Mouse (Mus musculus): ENCODE results near the gene Arnt. TPM values are rescaled to one million over a fixed set of nuclear protein-coding genes. Genes with fewer than 3 reads are reported as not detected.

The Arnt gene
- polyA plus RNA-seq, 1 experiment from 2014 or later = 22.8 TPM

DNA sequence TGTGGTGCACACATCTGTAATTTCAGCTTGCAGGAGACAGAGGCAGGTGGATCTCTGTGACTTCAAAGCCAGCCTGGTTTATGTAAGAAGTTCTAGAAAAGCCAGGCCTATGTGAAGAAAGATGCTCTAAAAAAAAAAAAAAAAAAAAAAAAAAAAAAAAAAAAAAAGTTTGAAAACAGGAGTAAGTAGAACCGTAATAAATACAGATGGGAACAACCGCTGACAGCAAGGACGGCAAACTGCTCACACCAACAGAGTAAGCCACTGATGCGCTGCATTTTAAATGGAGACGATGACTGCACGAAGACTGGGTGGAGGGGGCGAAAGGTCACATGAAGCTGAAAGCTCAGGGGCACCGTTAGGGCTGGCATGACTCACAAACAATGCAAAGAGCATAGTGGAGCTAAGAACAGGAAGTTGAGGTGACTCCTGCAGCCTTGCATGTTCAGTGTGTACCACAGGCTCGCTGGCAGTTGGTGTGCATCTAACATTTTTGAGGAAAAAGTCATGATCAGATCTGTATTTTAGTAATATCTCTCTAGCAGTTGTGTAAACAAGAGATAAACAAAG lies 77.5 kb downstream of the Arnt start:
- Histone ChIP-seq H3K36me3 (no peaks in the 10 kb centered on the region), H3K27me3 (replicated peaks) (no peaks in the 10 kb centered on the region), H3K4me1 (peaks cover 42% of the 10 kb centered on the region), H3K4me3 (no peak overlapping the region), H3K27ac (peak overlapping the region; percentile 54; the same call in 1 of the 2 replicates), H3K9ac (no peak overlapping the region), H3K9me3 (replicated peaks) (no peaks in the 10 kb centered on the region), H3K4me2 (no peak overlapping the region)
- 65% methylated on average over 9 of the region's 9 CpGs for WGBS (ENCODE audit: insufficient replicate concordance)
- ATAC-seq = no peak

DNA sequence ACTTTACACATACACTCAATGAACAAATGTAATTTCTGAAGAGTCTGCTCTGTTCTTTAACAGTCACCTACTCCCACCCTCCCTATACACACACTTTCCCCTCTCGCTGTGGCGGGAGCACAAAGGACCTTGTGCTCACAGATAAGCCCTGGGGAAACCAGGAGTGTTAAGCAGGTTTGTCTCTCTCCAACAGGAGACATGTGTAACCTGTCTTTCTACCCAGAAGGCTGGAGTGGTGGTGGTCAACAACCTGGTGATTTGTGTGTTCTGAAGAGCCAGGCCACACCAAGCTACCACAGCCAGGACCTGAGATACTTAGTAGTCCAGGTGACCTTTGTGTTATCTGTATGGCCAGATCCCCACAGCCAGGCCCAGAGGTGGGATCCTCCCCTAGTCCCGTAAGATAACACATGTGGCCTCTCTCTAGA lies 82.4 kb downstream of the Arnt start:
- Histone ChIP-seq H3K4me3 (peak overlapping the region; percentile 24; the same call in 1 of the 2 replicates), H3K36me3 (no peaks in the 10 kb centered on the region), H3K27ac (peak overlapping the region; percentile 93), H3K9me3 (replicated peaks) (no peaks in the 10 kb centered on the region), H3K9ac (peak overlapping the region; percentile 61), H3K27me3 (replicated peaks) (no peaks in the 10 kb centered on the region), H3K4me2 (peak overlapping the region; percentile 66), H3K4me1 (peaks cover 80% of the 10 kb centered on the region)
- 11% methylated on average over 3 of the region's 3 CpGs for WGBS (ENCODE audit: insufficient replicate concordance)
- ATAC-seq = peak; percentile 87

DNA sequence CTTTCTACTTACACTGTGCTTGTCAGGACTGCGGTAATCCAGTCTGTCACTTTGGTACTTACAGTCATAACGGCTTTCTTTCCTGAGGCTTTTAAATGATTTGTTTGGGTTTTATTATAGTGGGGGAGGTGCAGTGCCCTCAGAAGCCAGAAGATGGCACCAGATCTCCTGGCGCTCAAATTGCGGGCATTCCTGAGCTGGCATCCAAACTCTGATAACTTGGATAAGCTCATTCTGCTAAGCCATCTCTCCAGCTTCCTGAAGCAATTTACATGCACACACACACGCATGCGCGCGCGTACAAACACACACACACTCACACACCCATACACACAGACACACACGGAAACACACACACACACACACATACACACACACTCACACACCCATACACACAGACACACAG lies 83.3 kb downstream of the Arnt start:
- no peak for ATAC-seq
- Histone ChIP-seq H3K27me3 (replicated peaks) (no peaks in the 10 kb centered on the region), H3K4me3 (peak overlapping the region; percentile 24; the same call in 1 of the 2 replicates), H3K36me3 (no peaks in the 10 kb centered on the region), H3K9me3 (replicated peaks) (no peaks in the 10 kb centered on the region), H3K27ac (peak overlapping the region; percentile 93), H3K4me1 (peaks cover 81% of the 10 kb centered on the region), H3K9ac (peak overlapping the region; percentile 61), H3K4me2 (peak overlapping the region; percentile 66)
- WGBS (ENCODE audit: insufficient replicate concordance) = 25% methylated on average over 10 of the region's 10 CpGs

DNA sequence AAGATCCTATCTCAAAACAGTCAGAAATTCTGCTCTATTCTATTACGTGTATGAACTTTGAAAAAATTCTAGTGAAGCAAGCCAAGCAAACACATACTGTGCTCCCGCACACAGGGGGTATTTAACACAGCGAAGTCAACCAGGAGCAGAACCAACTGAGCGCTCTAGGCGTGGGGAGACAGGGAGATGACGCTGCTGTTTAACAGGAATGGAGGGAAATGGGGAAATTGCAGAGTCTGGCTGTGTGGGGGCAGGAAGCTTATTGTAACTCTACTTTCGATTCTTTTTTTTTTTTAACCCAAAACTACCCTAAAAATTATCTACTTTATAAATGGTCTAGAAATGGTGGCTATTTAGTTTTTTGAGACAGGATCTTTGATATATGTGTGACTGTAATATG lies 84.7 kb downstream of the Arnt start:
- Histone ChIP-seq H3K4me2 (peak overlapping the region; percentile 59), H3K4me1 (peaks cover 93% of the 10 kb centered on the region), H3K9ac (peak overlapping the region; percentile 40), H3K36me3 (no peaks in the 10 kb centered on the region), H3K27ac (peak overlapping the region; percentile 93), H3K9me3 (replicated peaks) (no peaks in the 10 kb centered on the region), H3K27me3 (replicated peaks) (0 out of 2 replicates have a peak, but pooled peaks cover 3% of the 10 kb centered on the region), H3K4me3 (no peak overlapping the region)
- peak; percentile 36 for ATAC-seq
- 45% methylated on average over 7 of the region's 7 CpGs for WGBS (ENCODE audit: insufficient replicate concordance)

DNA sequence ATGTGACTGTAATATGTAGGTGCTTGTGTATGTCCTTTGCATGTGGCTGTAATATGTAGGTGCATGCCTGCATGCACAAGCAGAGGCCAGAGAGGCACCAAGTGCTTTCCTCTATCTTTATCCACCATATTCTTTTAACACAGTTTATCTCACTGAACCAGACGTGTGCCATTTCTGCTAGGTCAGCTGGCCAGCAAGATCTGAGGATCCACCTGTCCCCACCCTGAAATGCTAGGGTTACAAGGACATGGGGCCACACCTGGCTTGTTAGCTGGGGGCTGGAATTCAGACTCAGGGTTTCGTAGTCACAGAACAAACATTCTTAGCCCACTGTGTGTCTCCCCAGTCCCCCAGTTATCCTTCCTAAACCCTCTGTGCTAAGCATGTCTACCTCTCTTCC lies 85.1 kb downstream of the Arnt start:
- Histone ChIP-seq H3K27ac (peak overlapping the region; percentile 93), H3K36me3 (no peaks in the 10 kb centered on the region), H3K27me3 (replicated peaks) (peaks cover 3% of the 10 kb centered on the region; the same call in 1 of the 2 replicates), H3K9ac (peak overlapping the region; percentile 71), H3K4me3 (0 out of 2 replicates have a peak overlapping the region, but pooled peaks have one; percentile 4), H3K9me3 (replicated peaks) (no peaks in the 10 kb centered on the region), H3K4me1 (peaks cover 93% of the 10 kb centered on the region), H3K4me2 (peak overlapping the region; percentile 59)
- ATAC-seq = peak; percentile 87
- 34% methylated on average over 2 of the region's 2 CpGs for WGBS (ENCODE audit: insufficient replicate concordance)

DNA sequence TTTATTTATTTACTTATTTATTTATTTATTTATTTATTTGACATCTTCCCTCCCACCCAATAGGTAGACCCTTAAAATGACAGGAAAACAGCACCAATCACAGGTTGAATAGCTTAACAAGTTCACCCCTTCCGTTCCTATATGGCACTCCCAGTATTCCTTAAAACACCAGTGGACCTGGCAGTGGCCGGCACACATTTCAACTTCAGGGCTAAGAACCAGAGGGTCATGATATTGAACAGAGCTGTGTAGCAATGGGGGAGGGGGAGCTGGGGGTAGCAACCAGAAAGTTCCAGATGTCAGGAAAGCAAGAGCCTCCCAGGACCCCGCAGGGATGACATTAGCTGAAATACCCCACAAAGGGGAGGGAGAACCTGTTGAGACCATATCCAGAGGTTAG lies 85.9 kb downstream of the Arnt start:
- Histone ChIP-seq H3K4me3 (no peak overlapping the region), H3K9me3 (replicated peaks) (no peaks in the 10 kb centered on the region), H3K4me1 (peaks cover 91% of the 10 kb centered on the region), H3K36me3 (no peaks in the 10 kb centered on the region), H3K9ac (peak overlapping the region; percentile 56), H3K4me2 (no peak overlapping the region), H3K27ac (peak overlapping the region; percentile 83), H3K27me3 (replicated peaks) (peaks cover 3% of the 10 kb centered on the region; the same call in 1 of the 2 replicates)
- 75% methylated on average over 3 of the region's 3 CpGs for WGBS (ENCODE audit: insufficient replicate concordance)
- no peak for ATAC-seq

DNA sequence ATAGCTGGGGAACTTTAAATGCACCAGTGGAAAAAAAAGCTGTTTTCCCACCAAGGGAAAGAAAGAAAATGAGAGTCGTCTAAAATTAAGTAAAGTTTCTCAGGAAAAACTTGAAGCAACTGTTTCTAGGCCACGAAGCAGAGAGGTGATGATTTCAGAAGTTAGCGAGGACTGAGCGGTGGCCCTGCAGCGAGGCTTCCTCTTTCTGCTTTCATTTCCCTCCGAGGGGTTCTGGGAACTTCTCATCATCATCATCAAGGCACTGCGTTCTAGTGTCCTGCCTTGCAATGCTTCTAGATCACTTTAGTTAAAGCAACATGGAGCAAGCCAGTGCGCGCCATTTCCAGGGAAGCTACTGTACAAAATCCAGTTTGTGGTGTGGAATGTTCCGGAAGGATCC lies 87.0 kb downstream of the Arnt start:
- Histone ChIP-seq H3K27me3 (replicated peaks) (peaks cover 3% of the 10 kb centered on the region; the same call in 1 of the 2 replicates), H3K9me3 (replicated peaks) (no peaks in the 10 kb centered on the region), H3K4me1 (peaks cover 85% of the 10 kb centered on the region), H3K4me2 (peak overlapping the region; percentile 11; the same call in 1 of the 2 replicates), H3K9ac (peak overlapping the region; percentile 24), H3K27ac (peak overlapping the region; percentile 83), H3K36me3 (no peaks in the 10 kb centered on the region), H3K4me3 (no peak overlapping the region)
- no peak for ATAC-seq
- 57% methylated on average over 10 of the region's 10 CpGs for WGBS (ENCODE audit: insufficient replicate concordance)

DNA sequence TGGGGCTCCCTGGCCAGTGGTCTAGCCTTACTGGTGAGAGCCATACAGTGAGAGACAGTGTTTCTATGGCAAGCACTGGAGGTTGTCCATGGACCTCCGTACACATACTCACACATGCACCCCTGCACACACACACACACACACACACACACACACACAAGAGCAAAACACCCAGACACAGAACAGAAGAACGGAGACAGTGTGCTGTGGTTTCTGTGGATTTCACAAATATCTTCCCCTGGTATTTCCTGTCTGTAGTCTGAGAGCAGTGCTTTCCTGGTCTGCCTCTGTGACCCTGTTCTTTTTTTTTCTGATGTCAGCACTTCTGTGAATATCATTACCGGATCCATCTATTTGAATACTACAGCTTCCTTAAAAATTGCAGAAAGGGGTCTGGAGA lies 89.5 kb downstream of the Arnt start:
- H3K4me3 ChIP-seq = no peak overlapping the region
- peaks cover 8% of the 10 kb centered on the region; the same call in 1 of the 2 replicates for H3K27me3 ChIP-seq (replicated peaks)
- no peaks in the 10 kb centered on the region for H3K36me3 ChIP-seq
- 27% methylated on average over 3 of the region's 3 CpGs for whole genome bisulfite sequencing (ENCODE audit: insufficient replicate concordance)
- H3K9me3 ChIP-seq (replicated peaks) = no peaks in the 10 kb centered on the region
- no peak for ATAC-seq
- H3K4me2 ChIP-seq = no peak overlapping the region
- H3K27ac ChIP-seq = peak overlapping the region; percentile 45
- H3K9ac ChIP-seq = no peak overlapping the region
- H3K4me1 ChIP-seq = peaks cover 64% of the 10 kb centered on the region

DNA sequence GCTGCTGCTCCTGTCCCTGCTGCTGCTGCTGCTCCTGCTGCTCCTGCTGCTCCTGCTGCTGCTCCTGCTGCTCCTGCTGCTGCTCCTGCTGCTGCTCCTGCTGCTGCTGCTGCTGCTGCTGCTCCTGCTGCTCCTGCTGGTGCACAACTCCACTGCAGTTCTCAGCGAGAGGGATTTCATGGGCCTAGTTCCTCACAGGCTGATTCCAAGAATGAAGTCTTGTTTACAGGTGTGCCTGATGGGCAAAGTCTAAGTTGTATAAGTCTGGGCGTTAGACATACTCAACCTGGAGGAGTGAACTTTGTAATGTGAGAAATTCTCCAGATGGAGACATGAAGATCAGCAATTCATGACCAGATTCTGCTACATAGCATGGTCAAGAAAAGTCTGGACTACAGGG lies 90.5 kb downstream of the Arnt start:
- Histone ChIP-seq H3K4me1 (peaks cover 55% of the 10 kb centered on the region), H3K27me3 (replicated peaks) (peaks cover 12% of the 10 kb centered on the region), H3K9ac (no peak overlapping the region), H3K36me3 (no peaks in the 10 kb centered on the region), H3K4me2 (no peak overlapping the region), H3K27ac (peak overlapping the region; percentile 50; the same call in 1 of the 2 replicates), H3K9me3 (replicated peaks) (no peaks in the 10 kb centered on the region), H3K4me3 (no peak overlapping the region)
- ATAC-seq = no peak
- 62% methylated on average over 2 of the region's 2 CpGs for WGBS (ENCODE audit: insufficient replicate concordance)

DNA sequence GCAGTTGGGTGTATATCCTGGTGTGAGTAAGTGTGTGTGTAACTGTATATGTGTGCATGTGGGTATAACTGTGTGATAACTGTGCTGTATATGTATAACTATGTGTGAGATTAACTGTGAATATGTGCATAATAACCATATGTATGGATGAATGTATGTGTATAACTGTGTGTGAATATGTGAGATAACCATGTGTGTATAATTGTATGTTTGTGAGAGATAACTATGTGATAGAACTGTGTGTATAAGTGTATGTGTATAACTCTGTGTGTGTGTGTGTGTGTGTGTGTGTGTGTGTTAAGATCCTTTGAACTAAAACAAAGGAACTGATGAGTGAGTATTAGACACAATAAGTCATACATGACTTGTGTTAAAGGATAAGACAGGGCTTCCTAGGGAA lies 91.9 kb downstream of the Arnt start:
- no peaks in the 10 kb centered on the region for H3K36me3 ChIP-seq
- no peak overlapping the region for H3K4me3 ChIP-seq
- H3K27me3 ChIP-seq (replicated peaks) = peaks cover 17% of the 10 kb centered on the region
- no peak overlapping the region for H3K27ac ChIP-seq
- ATAC-seq = peak; percentile 66
- H3K4me1 ChIP-seq = peaks cover 42% of the 10 kb centered on the region
- no peak overlapping the region for H3K9ac ChIP-seq
- no peak overlapping the region for H3K4me2 ChIP-seq
- no peaks in the 10 kb centered on the region for H3K9me3 ChIP-seq (replicated peaks)

DNA sequence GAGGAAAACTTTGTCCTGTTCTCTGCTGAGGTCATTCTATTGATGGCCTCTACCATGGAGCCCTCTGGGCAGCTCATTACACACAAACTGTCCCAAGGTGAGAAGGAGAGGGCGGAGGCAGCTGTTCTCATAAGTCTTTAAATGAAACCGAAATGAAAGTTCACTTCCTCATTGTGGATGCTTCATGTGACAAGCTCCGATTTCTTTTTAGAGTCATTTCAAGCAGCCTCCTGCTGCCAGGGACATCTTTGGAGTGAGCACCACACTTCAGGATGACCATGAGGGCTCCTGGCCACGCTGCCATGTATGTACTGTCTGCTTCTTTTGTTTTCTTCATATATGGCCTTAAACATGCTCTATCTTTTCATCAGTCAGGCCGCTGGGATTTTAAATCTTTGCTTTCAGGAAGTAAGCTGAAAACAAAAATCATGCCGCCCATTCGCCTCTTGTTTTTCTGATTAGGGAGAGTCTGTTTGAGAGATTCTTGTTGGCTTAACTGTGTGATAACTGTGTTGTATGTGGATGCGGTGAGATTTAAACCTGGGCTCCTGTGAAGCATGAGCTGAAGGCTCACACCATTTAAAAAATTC lies 92.5 kb downstream of the Arnt start, which contains the start of gene Ctss:
Gene Ctss, plus strand, starts transcription at position 165 of the 590 bp plus-strand sequence.
- 61% methylated on average over 8 of the region's 8 CpGs for WGBS (ENCODE audit: insufficient replicate concordance)
- H3K9me3 ChIP-seq (replicated peaks) = no peaks in the 10 kb centered on the region
- H3K4me3 ChIP-seq = no peak within 1 kb of the TSS
- ATAC-seq = no peak
- H3K4me1 ChIP-seq = peaks cover 36% of the 10 kb centered on the region
- peaks cover 17% of the 10 kb centered on the region for H3K27me3 ChIP-seq (replicated peaks)
- H3K27ac ChIP-seq = 0 out of 2 replicates have a peak within 1 kb of the TSS, but pooled peaks have one; percentile 22
- no peaks in the 10 kb centered on the region for H3K36me3 ChIP-seq
- H3K9ac ChIP-seq = no peak within 1 kb of the TSS
- no peak within 1 kb of the TSS for H3K4me2 ChIP-seq

DNA sequence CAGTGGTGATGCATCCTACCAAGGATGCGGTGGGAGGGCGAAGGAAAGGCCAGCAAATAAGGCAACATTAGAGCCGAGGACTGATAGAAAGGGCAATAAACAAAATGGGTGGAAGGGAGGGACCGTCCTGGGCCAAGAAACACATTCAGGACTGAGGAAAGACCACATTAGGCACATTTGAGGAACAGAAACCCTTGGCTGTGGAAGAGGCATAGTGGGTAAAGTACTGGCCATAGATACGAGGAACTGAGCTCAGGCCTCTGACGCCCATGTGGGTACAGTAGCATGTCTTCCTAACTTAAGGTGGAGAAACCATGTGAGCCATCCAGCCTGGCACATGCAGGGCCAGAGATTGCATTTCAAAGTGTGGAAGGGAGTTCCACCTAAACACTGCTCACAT lies 95.6 kb downstream of the Arnt start:
- no peak for ATAC-seq
- peaks cover 15% of the 10 kb centered on the region for H3K4me1 ChIP-seq
- no peak overlapping the region for H3K4me3 ChIP-seq
- no peak overlapping the region for H3K4me2 ChIP-seq
- no peaks in the 10 kb centered on the region for H3K36me3 ChIP-seq
- H3K9me3 ChIP-seq (replicated peaks) = no peaks in the 10 kb centered on the region
- no peak overlapping the region for H3K9ac ChIP-seq
- H3K27me3 ChIP-seq (replicated peaks) = peaks cover 14% of the 10 kb centered on the region; the same call in 1 of the 2 replicates
- 67% methylated on average over 6 of the region's 6 CpGs for WGBS (ENCODE audit: insufficient replicate concordance)
- no peak overlapping the region for H3K27ac ChIP-seq

Data from liver, embryonic 12.5 days (tissue).